Mouse (Mus musculus) CH12.LX (cell line): ENCODE measurements around the gene Krtap4-2. TPM values are rescaled to one million over a fixed set of nuclear protein-coding genes. Genes with fewer than 3 reads are reported as not detected.

Source experiments
- DNase-seq: peaks from one replicate; pipeline ENCODE4 v3.0.0-alpha.2; 2013; ENCODE audit errors: extremely low read depth
- H3K27ac ChIP-seq: 2 replicates; pipeline ENCODE4 v1.5.1; 2012; ENCODE audit warnings: low read depth, mild to moderate bottlenecking, control low read depth, moderate library complexity; ENCODE audit not compliant: insufficient read depth
- H3K27me3 ChIP-seq: replicated peaks from 2 replicates; pipeline ENCODE3; 2012; ENCODE audit warnings: inconsistent platforms
- H3K36me3 ChIP-seq, 2 experiments: replicated peaks in 1 of 2; 2 replicates each; pipeline versions ENCODE3 to v1.6.1; 2012; ENCODE audit warnings: inconsistent platforms in 1 of 2, low read length in 1 of 2, mild to moderate bottlenecking in 1 of 2, mixed read lengths in 1 of 2, moderate library complexity in 1 of 2; ENCODE audit not compliant: control insufficient read depth in 1 of 2, insufficient read depth in 1 of 2
- H3K4me1 ChIP-seq, 2 experiments: 2 replicates each; pipeline ENCODE4 v1.6.1; 2012; ENCODE audit warnings: inconsistent platforms in 1 of 2, moderate library complexity in 1 of 2; ENCODE audit not compliant: insufficient read depth in 2 of 2, control insufficient read depth in 1 of 2
- H3K4me2 ChIP-seq: 2 replicates; pipeline ENCODE4 v1.6.1; 2012; ENCODE audit warnings: low read depth, mild to moderate bottlenecking, control low read depth; ENCODE audit not compliant: poor library complexity, insufficient read depth, severe bottlenecking
- H3K4me3 ChIP-seq, 3 experiments: fragments of 150-350 bp in 1 of 3; sonication (generic) in 1 of 3; replicated peaks in 1 of 3; 2 replicates each; pipeline versions ENCODE3 to v1.5.1; 2011 to 2012; ENCODE audit warnings: low read depth in 2 of 3, low read length in 2 of 3, mild to moderate bottlenecking in 2 of 3, moderate library complexity in 2 of 3, control low read depth in 1 of 3, improper control_type of control experiment in 1 of 3, inconsistent platforms in 1 of 3, mixed read lengths in 1 of 3; ENCODE audit not compliant: poor library complexity in 1 of 3
- H3K79me2 ChIP-seq: replicated peaks from 2 replicates; pipeline ENCODE4 v1.6.1; 2012; ENCODE audit warnings: mild to moderate bottlenecking, moderate library complexity; ENCODE audit not compliant: control insufficient read depth, poor library complexity, insufficient read depth, severe bottlenecking; ENCODE audit errors: extremely low read depth
- H3K9ac ChIP-seq: 2 replicates; pipeline ENCODE4 v1.6.1; 2012; ENCODE audit warnings: low read depth, mild to moderate bottlenecking, control low read depth, moderate library complexity; ENCODE audit not compliant: insufficient read depth
- H3K9me3 ChIP-seq: replicated peaks from 2 replicates; pipeline ENCODE3; 2012; ENCODE audit warnings: low read length, inconsistent platforms, mixed read lengths
- BHLHE40 ChIP-seq: IDR thresholded peaks from 2 replicates; pipeline ENCODE4 v1.6.1; 2011; ENCODE audit warnings: mild to moderate bottlenecking, low read depth, low read length, improper control_type of control experiment
- CHD1 ChIP-seq: IDR thresholded peaks from 2 replicates; pipeline ENCODE4 v1.6.1; 2012; ENCODE audit warnings: low read depth, low read length, improper control_type of control experiment, inconsistent platforms
- CHD2 ChIP-seq: IDR thresholded peaks from 2 replicates; pipeline ENCODE4 v1.6.1; 2011; ENCODE audit warnings: low read length, improper control_type of control experiment
- EP300 ChIP-seq: IDR thresholded peaks from 2 replicates; pipeline ENCODE4 v1.6.1; 2011; ENCODE audit warnings: low read length, improper control_type of control experiment
- ETS1 ChIP-seq: conservative IDR thresholded peaks from 2 replicates; pipeline ENCODE4 v1.6.1; 2012; ENCODE audit warnings: low read depth, mild to moderate bottlenecking, inconsistent platforms, low read length, improper control_type of control experiment, moderate library complexity
- GABPA ChIP-seq: IDR thresholded peaks from 2 replicates; pipeline ENCODE4 v1.6.1; 2012; ENCODE audit warnings: low read depth, low read length, improper control_type of control experiment, inconsistent platforms; ENCODE audit not compliant: insufficient replicate concordance
- HCFC1 ChIP-seq: IDR thresholded peaks from 2 replicates; pipeline ENCODE4 v1.6.1; 2012; ENCODE audit warnings: low read depth, mild to moderate bottlenecking, inconsistent platforms, low read length, improper control_type of control experiment
- IRF4 ChIP-seq: IDR thresholded peaks from 2 replicates; pipeline ENCODE4 v1.6.1; 2014; ENCODE audit warnings: low read depth, mild to moderate bottlenecking, inconsistent platforms, low read length, improper control_type of control experiment
- MAFK ChIP-seq: IDR thresholded peaks from 2 replicates; pipeline ENCODE4 v1.6.1; 2011; ENCODE audit warnings: low read length, improper control_type of control experiment; ENCODE audit not compliant: insufficient replicate concordance
- MAX ChIP-seq: IDR thresholded peaks from 2 replicates; pipeline ENCODE4 v1.6.1; 2011; ENCODE audit warnings: low read length, improper control_type of control experiment
- MAZ ChIP-seq: IDR thresholded peaks from 2 replicates; pipeline ENCODE4 v1.6.1; 2012; ENCODE audit warnings: low read depth, mild to moderate bottlenecking, inconsistent platforms, low read length, improper control_type of control experiment, moderate library complexity
- MXI1 ChIP-seq: IDR thresholded peaks from 2 replicates; pipeline ENCODE4 v1.6.1; 2011; ENCODE audit warnings: mild to moderate bottlenecking, low read depth, low read length, improper control_type of control experiment
- MYC ChIP-seq: IDR thresholded peaks from 2 replicates; pipeline ENCODE4 v1.6.1; 2011; ENCODE audit warnings: low read depth, mild to moderate bottlenecking, improper control_type of control experiment, low read length
- NELFE ChIP-seq: IDR thresholded peaks from 2 replicates; pipeline ENCODE4 v1.6.1; 2011; ENCODE audit warnings: low read depth, low read length, improper control_type of control experiment
- NRF1 ChIP-seq: IDR thresholded peaks from 2 replicates; pipeline ENCODE4 v1.6.1; 2014; ENCODE audit warnings: low read depth, mild to moderate bottlenecking, inconsistent platforms, low read length, improper control_type of control experiment, moderate library complexity
- PAX5 ChIP-seq: IDR thresholded peaks from 2 replicates; pipeline ENCODE4 v1.6.1; 2012; ENCODE audit warnings: low read length, inconsistent platforms, mixed read lengths
- POLR2A ChIP-seq: IDR thresholded peaks from 2 replicates; pipeline ENCODE4 v1.6.1; 2011; ENCODE audit warnings: low read depth, mild to moderate bottlenecking, improper control_type of control experiment, low read length
- POLR2AphosphoS2 ChIP-seq: IDR thresholded peaks from 2 replicates; pipeline ENCODE4 v1.6.1; 2011; ENCODE audit warnings: low read depth, low read length, improper control_type of control experiment
- RAD21 ChIP-seq: IDR thresholded peaks from 2 replicates; pipeline ENCODE4 v1.6.1; 2011; ENCODE audit warnings: low read depth, mild to moderate bottlenecking, low read length, improper control_type of control experiment, moderate library complexity
- SIN3A ChIP-seq: IDR thresholded peaks from 2 replicates; pipeline ENCODE4 v1.6.1; 2012; ENCODE audit warnings: low read length, improper control_type of control experiment, inconsistent platforms
- TBP ChIP-seq: conservative IDR thresholded peaks from 2 replicates; pipeline ENCODE4 v1.6.1; 2011; ENCODE audit warnings: low read depth, low read length, improper control_type of control experiment
- TCF12 ChIP-seq: IDR thresholded peaks from 2 replicates; pipeline ENCODE4 v1.6.1; 2014; ENCODE audit warnings: low read depth, mild to moderate bottlenecking, inconsistent platforms, low read length, improper control_type of control experiment
- UBTF ChIP-seq: IDR thresholded peaks from 2 replicates; pipeline ENCODE4 v1.6.1; 2012; ENCODE audit warnings: low read depth, mild to moderate bottlenecking, inconsistent platforms, low read length, improper control_type of control experiment, moderate library complexity
- USF2 ChIP-seq: conservative IDR thresholded peaks from 2 replicates; pipeline ENCODE4 v1.6.1; 2011; ENCODE audit warnings: low read depth, low read length, improper control_type of control experiment
- ZC3H11A ChIP-seq: IDR thresholded peaks from 2 replicates; pipeline ENCODE4 v1.6.1; 2012; ENCODE audit warnings: low read depth, mild to moderate bottlenecking, inconsistent platforms, low read length, improper control_type of control experiment
- ZKSCAN1 ChIP-seq: IDR thresholded peaks from 2 replicates; pipeline ENCODE4 v1.6.1; 2012; ENCODE audit warnings: low read depth, inconsistent platforms, low read length, improper control_type of control experiment, borderline replicate concordance
- ZMIZ1 ChIP-seq: IDR thresholded peaks from 2 replicates; pipeline ENCODE4 v1.6.1; 2012; ENCODE audit warnings: low read depth, mild to moderate bottlenecking, inconsistent platforms, low read length, improper control_type of control experiment
- dilution Hi-C: fragments of 300-500 bp; cut with MboI; formaldehyde crosslinking; loops from 2 replicates; pipeline ENCODE4 v1.14.3; 2020; ENCODE audit warnings: low sequenced_read_pairs; ENCODE audit not compliant: extremely low pct_unique_long_range_greater_than_20kb, extremely low pct_ligation_motif_present
- in situ Hi-C: fragments of 300-500 bp; cut with MboI; formaldehyde crosslinking; loops from 3 replicates; pipeline ENCODE4 v1.14.3; 2019; ENCODE audit warnings: low sequenced_read_pairs, low pct_ligation_motif_present, low pct_unique_long_range_greater_than_20kb, mixed read lengths
- polyA plus RNA-seq: library from polyadenylated mRNA; unstranded; fragments of >175 nt; gene quantifications from 2 replicates; pipeline ENCODE4 v1.2.1, GENCODE M21; 2012; ENCODE audit warnings: low read depth; ENCODE audit not compliant: insufficient read length
- total RNA-seq, 2 experiments: library from RNA; depleted of rRNA; stranded (reverse); fragments of 300-350 nt in 1 of 2; fragments of >200 nt in 1 of 2; gene quantifications; 2 replicates each; pipeline ENCODE4 v1.2.3; 2012 to 2014

The Krtap4-2 gene
- total and polyA plus RNA-seq, 3 experiments, result not detected

DNA sequence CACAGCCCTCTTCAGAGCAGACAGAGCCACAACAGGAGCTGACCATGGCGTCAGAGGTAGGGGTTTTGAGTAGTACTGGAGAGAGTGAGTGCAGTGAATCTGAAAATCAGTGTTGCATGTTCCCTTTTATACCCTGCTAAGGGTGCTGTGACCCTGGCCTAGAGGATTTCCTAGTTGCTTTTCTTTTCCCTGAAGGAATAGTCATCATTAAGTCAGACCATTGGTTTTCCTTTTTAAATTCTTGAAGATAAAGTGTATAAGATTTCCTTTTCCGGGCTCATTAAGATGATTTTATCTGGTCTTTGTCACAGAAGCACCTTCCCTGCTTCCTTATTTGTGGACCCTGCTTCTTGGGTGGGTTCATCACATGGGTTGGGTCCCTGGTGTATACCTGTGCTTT is 15.3 kb upstream of the Krtap4-2 start, which contains the start of gene Gm11555:
Gene Gm11555, minus strand, starts transcription at position 101 of the 400 bp plus-strand sequence.
- H3K9me3 ChIP-seq, result peaks cover 3% of the 10 kb centered on the region
- no peak for TF ChIP-seq SIN3A
- TF ChIP-seq IRF4, result no peak
- TF ChIP-seq MAZ, result no peak
- TF ChIP-seq POLR2A, result no peak
- no peak for TF ChIP-seq ETS1
- no peak for TF ChIP-seq BHLHE40
- no peak for TF ChIP-seq NRF1
- TF ChIP-seq, all 38 proteins: peak for 0
- no peak within 1 kb of the TSS for H3K4me3 ChIP-seq
- H3K4me1 ChIP-seq, result no peaks in the 10 kb centered on the region
- dilution Hi-C loops, result no loop called here
- in situ Hi-C loops, result no loop called here
- no peak within 1 kb of the TSS for H3K4me2 ChIP-seq
- no peaks in the 10 kb centered on the region for H3K36me3 ChIP-seq
- DNase-seq, result no peak
- H3K27me3 ChIP-seq, result peaks cover 80% of the 10 kb centered on the region
- no peak within 1 kb of the TSS for H3K9ac ChIP-seq
- H3K27ac ChIP-seq, result no peak within 1 kb of the TSS
- H3K79me2 ChIP-seq, result no peaks in the 10 kb centered on the region

DNA sequence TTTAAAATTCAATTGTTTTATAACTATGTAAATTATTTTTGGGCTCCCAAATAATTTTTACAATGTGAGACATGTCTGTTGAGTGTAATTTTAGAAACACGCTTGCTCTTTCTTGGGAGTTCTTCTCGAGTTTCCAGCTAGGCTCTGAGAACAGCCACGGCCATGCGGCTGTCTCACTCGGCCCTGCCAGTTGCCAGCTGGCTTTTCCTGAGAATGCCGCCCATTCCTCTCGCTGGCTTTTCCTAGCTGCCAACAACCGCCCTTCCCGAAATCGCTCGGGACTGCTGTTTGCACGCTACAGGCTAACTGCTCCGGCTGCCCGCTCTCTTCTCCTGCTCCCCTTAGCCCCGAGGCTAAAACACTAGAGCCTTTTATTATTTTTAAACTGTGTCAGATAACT is 11.6 kb upstream of the Krtap4-2 start:
- in situ Hi-C loops, result no loop called here
- Histone ChIP-seq H3K4me2 (no peak overlapping the region), H3K4me1 (peaks cover 0 to 5% of the 10 kb centered on the region in 2 experiments; a peak in 1 of 4 replicates), H3K36me3 (no peaks in the 10 kb centered on the region), H3K79me2 (no peaks in the 10 kb centered on the region), H3K9ac (no peak overlapping the region), H3K27ac (no peak overlapping the region), H3K4me3 (no peak overlapping the region), H3K9me3 (peaks cover 3% of the 10 kb centered on the region), H3K27me3 (peaks cover 71% of the 10 kb centered on the region)
- dilution Hi-C loops, result no loop called here
- no peak for DNase-seq
- TF ChIP-seq TBP (no peak), SIN3A (no peak), BHLHE40 (no peak), MAZ (no peak), ZC3H11A (no peak), IRF4 (no peak), NRF1 (no peak), NELFE (no peak), USF2 (no peak), ETS1 (no peak), TCF12 (no peak)

DNA sequence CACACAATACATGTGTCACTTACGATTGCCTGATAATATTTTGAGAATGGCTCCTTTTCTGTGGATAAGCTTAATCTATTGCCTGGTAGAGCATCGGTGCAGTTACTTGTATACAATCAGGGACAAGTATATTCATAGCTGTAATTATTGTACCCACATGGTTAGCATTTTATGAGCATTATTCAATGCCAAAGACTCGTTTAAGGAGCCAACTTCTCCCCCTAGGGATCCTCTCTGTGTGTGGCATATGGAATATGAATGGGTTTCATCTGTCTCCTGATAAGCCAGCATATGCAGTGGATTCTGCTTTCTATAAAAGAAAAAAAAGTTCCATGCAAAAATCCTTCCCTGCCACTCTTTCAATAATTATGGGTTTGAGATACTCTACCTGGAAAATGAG is 9.5 kb upstream of the Krtap4-2 start:
- Histone ChIP-seq H3K4me1 (peaks cover 0 to 5% of the 10 kb centered on the region in 2 experiments; a peak in 1 of 4 replicates), H3K9me3 (no peaks in the 10 kb centered on the region), H3K9ac (no peak overlapping the region), H3K36me3 (no peaks in the 10 kb centered on the region), H3K79me2 (no peaks in the 10 kb centered on the region), H3K4me2 (no peak overlapping the region), H3K27me3 (peaks cover 69% of the 10 kb centered on the region), H3K4me3 (no peak overlapping the region), H3K27ac (no peak overlapping the region)
- no peak for DNase-seq
- dilution Hi-C loops (no loop called here), in situ Hi-C loops (no loop called here)
- TF ChIP-seq TBP, result no peak
- TF ChIP-seq CHD2, result no peak
- TF ChIP-seq EP300, result no peak
- TF ChIP-seq MXI1, result no peak
- no peak for TF ChIP-seq IRF4
- no peak for TF ChIP-seq NRF1
- no peak for TF ChIP-seq MYC
- no peak for TF ChIP-seq MAX
- TF ChIP-seq CHD1, result no peak
- no peak for TF ChIP-seq PAX5
- TF ChIP-seq MAZ, result no peak
- no peak for TF ChIP-seq MAFK
- TF ChIP-seq HCFC1, result no peak
- no peak for TF ChIP-seq RAD21
- TF ChIP-seq TCF12, result no peak
- no peak for TF ChIP-seq UBTF
- no peak for TF ChIP-seq POLR2AphosphoS2
- no peak for TF ChIP-seq ZKSCAN1
- no peak for TF ChIP-seq GABPA
- TF ChIP-seq ZMIZ1, result no peak
